Mouse (Mus musculus) adrenal gland, postnatal 10 days (tissue): ENCODE data around the gene Etfa. TPM values are rescaled to one million over a fixed set of nuclear protein-coding genes. Genes with fewer than 3 reads are reported as not detected.
A peak's percentile ranks its signal among the peaks of the same experiment; 100 is the strongest.

Experiments
- DNase-seq: peaks from one replicate; pipeline ENCODE4 v3.0.0; 2021; ENCODE audit warnings: mixed read lengths
- long read RNA-seq, 2 experiments: library from polyadenylated mRNA; stranded (forward); transcript quantifications; one replicate each; pipeline ENCODE4 v2.0.0; 2021
- total RNA-seq, 2 experiments: library from RNA; stranded (reverse); gene quantifications; 2 replicates each; pipeline ENCODE4 v1.2.3; 2021

Gene Etfa
- 1,000 to 10,000 TPM; 1,213 to 1,256 TPM for total RNA-seq
- long read RNA-seq, experiment 1, transcript Etfa-201 (12 exons, 1,392 nt) = major isoform, 2,548 of 2,883 reads
- long read RNA-seq, experiment 1, partial matches to known transcripts = 259 of 2,883 reads
- long read RNA-seq, experiment 1, other reads (novel, unspliced or antisense) = 76 of 2,883 reads
- long read RNA-seq, experiment 2, transcript Etfa-201 (12 exons, 1,392 nt) = major isoform, 1,062 of 1,213 reads
- long read RNA-seq, experiment 2, partial matches to known transcripts = 110 of 1,213 reads
- long read RNA-seq, experiment 2, other reads (novel, unspliced or antisense) = 41 of 1,213 reads

GRCm38 (mm10) chr9:55512027-55512543 is at the start of gene Etfa:
Etfa (minus strand) TSS chr9:55512243.
- DNase-seq = peak; percentile 97

- no peak for DNase-seq
Measured at GRCm38 (mm10) chr9:55560960-55561359, 48.9 kb upstream of the Etfa start.

GRCm38 (mm10) chr9:55554986-55555385 is 42.9 kb upstream of the Etfa start:
- DNase-seq = no peak

GRCm38 (mm10) chr9:55549302-55549890 is 37.4 kb upstream of the Etfa start:
- no peak for DNase-seq

- DNase-seq = no peak
Measured at GRCm38 (mm10) chr9:55548871-55549270, 36.8 kb upstream of the Etfa start.

GRCm38 (mm10) chr9:55546176-55547010 is 34.4 kb upstream of the Etfa start:
- peak; percentile 66 for DNase-seq

GRCm38 (mm10) chr9:55545556-55546175 is 33.6 kb upstream of the Etfa start:
- DNase-seq = no peak

GRCm38 (mm10) chr9:55544861-55545555 is 33.0 kb upstream of the Etfa start:
- no peak for DNase-seq

- no peak for DNase-seq
Measured at GRCm38 (mm10) chr9:55543703-55544401, 31.8 kb upstream of the Etfa start.

GRCm38 (mm10) chr9:55543336-55543702 is 31.3 kb upstream of the Etfa start:
- no peak for DNase-seq

GRCm38 (mm10) chr9:55542366-55543325 is 30.6 kb upstream of the Etfa start:
- DNase-seq = no peak

- no peak for DNase-seq
Measured at GRCm38 (mm10) chr9:55541681-55542365, 29.8 kb upstream of the Etfa start.

- DNase-seq = peak; percentile 45
Measured at GRCm38 (mm10) chr9:55540888-55541287, 28.8 kb upstream of the Etfa start.

- DNase-seq = no peak
Measured at GRCm38 (mm10) chr9:55540391-55540770, 28.3 kb upstream of the Etfa start.

GRCm38 (mm10) chr9:55539661-55540390 is 27.8 kb upstream of the Etfa start:
- no peak for DNase-seq

- no peak for DNase-seq
Measured at GRCm38 (mm10) chr9:55539006-55539405, 27.0 kb upstream of the Etfa start.

GRCm38 (mm10) chr9:55538377-55538776 is 26.3 kb upstream of the Etfa start, which contains the start of gene Isl2:
Isl2 (plus strand) TSS chr9:55538672.
- DNase-seq = peak; percentile 43

- DNase-seq = peak; percentile 78
Measured at GRCm38 (mm10) chr9:55535907-55536306, 23.9 kb upstream of the Etfa start.

GRCm38 (mm10) chr9:55525716-55526115 is 13.7 kb upstream of the Etfa start:
- no peak for DNase-seq
